Mouse (Mus musculus): ENCODE data around the gene Tnnt3.

Gene Tnnt3

DNA sequence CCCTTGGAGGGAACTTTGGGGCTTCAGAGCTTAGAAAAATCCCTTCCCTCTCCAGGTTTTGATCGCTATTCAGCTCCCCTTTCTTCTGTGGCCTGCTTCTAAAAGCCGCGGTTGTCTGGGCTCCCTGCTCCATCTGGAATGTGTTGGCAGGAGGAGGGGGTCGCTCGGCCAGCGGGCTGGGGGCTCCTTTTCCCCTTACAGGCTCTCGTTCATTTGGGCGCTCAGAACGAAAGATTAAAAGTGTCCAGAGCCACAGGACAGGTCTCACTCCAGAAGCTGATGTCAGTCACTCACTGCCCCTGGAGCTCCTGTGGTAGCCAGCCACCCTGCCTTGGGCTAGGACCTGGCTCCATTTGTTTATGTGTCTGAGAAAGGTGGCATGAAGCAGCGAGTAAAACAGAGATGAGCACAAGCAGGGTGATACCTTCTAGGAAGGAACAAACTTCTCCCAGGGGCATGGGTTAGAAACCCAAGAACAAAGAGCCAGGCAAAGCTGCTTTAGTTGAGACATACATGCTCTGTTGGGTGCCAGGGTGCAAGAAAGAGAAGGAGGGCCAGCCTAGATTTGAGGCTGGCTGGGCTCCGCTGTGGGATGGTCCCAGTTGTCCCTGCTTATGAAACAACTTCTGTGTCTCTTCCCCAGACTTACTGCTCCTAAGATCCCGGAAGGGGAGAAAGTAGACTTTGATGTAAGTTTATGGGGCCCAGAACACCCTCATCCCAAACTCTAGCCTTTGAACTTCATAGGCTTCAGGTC is 11.6 kb downstream of the Tnnt3 start:
- no peak for DNase-seq

GRCm38 (mm10) chr7:142514048-142514447 is 15.4 kb downstream of the Tnnt3 start:
- no peak for DNase-seq

- no peak for DNase-seq
Observed at GRCm38 (mm10) chr7:142516221-142516978, 17.8 kb downstream of the Tnnt3 start.

- DNase-seq: no peak
Observed at GRCm38 (mm10) chr7:142517531-142517930, 18.9 kb downstream of the Tnnt3 start.

DNA sequence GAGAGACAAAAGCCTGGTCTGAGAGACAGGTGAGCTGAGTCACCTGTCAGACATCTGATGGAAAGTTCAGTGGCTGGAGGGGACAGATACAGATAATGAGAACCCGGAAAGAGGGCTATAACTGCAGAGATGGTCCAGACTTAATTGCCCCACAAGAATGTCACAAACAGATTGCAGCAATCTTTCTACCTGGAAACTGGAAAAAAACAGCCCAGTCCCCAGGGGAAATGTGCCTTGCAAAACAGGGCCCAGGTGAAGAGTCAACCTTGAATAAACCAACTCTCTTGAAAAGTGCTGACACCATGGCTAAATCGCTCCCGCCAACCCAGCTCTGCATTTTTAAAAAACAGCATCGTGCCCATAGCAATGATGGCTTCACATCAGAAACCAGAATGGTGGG is 21.7 kb downstream of the Tnnt3 start:
- DNase-seq: no peak

- DNase-seq: no peak
Observed at GRCm38 (mm10) chr7:142522352-142522751, 23.7 kb downstream of the Tnnt3 start.

- no peak for DNase-seq
Observed at GRCm38 (mm10) chr7:142523200-142523990, 24.8 kb downstream of the Tnnt3 start.

DNA sequence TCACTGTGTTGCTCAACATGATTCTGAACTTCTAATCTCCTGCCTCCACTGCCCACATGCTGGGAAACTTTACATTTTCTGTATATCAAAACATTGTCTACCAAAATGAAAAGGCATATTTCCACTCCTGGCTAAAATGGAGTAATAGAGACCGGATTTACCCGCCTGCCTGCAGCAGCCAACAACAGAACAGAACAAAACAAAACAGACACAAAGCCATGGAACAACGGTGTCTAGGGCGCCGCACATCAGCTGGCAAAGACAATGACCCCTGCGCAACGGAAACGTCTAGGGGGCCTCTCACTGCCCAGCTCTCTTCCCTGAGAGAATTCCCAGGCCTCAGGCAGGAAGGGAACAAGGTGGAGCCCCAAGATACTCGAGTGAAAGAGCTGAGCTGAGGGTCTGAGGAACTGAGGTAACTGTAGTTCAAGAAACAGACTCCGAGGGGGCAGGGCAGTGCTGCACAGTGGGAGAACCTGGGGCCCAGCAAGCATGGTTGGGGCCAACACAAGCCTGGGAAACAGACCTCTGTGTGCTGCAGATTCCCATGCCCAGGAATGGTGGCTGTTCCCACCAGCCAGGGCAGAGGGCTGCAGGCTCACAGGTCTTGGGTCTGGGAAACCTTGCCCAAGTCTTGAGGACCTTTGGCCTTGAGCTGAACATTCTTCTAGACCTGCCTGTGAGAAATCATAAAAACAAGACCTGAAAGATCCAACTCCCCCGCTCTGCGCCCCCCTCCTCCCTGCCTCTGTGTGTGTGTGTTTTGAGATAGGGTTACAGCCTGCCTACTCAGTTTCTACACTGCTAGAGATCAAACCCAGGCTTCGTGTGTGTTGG is 26.9 kb downstream of the Tnnt3 start:
- no peak for DNase-seq

DNA sequence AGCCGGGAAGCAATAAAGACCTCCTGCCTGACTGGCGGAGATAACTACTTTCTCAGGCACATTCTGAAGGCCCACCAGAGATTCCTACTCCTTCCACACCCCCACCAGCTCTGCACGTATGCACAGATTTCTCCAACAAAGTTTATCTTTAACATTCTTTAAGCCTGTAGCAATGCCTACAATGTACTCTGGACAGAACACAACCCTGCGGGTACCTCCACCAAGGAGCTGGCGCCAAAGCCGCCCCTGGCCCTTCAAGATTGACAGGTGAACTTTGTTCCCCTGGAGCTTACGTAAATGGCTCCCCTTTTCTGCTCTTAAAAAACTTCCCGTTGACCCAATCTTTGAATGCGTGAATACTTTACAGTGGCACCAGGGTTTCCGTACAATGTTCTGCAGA is 30.7 kb downstream of the Tnnt3 start:
- peak; percentile 32 for DNase-seq

GRCm38 (mm10) chr7:142531973-142532521 is 33.4 kb downstream of the Tnnt3 start:
- no peak for DNase-seq

GRCm38 (mm10) chr7:142532671-142533058 is 34.0 kb downstream of the Tnnt3 start, which contains the start of gene Mrpl23:
Gene Mrpl23 (plus strand): TSS chr7:142532686.
- no peak for DNase-seq

DNA sequence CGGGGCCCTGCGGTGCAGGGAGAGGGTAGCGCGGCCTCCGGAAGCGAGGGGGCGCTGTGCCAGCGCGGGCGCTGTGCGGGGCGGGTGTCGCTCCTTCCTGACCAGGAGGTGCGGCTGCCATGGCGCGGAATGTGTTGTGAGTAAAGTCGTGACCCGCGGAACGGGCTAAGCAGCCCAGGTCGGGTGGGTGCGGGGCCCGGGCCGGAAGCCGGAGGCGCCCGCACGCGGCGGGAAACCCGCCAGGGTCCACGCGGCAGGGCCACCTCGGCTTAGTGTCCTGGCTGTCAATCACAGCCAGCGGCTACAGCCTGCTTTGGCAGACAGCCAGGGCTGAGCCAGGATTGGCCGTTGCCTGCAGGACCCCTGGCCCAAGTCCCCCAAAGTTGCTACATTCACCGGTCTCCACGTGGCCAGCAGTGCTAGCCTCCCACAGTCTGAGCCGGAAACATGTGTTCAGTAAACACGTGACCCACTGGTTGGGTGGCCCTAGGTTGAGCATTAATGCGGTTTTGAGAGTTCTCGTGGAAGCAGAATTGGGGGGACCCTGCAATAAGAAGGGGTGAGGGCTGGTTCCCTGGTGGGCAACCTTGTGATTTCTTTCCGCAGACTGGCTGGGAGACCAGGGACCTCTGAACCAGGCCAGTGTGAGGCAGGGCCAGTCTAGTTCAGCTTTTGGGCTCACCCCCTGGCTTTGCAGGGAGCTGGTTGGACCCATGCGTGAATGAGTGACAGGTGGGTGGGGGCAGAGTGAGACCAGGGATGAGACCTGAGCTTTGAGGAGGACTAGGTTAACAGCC is 34.6 kb downstream of the Tnnt3 start:
- peak; percentile 81 for DNase-seq

GRCm38 (mm10) chr7:142535116-142535515 is 36.5 kb downstream of the Tnnt3 start:
- DNase-seq: no peak

- no peak for DNase-seq
Observed at GRCm38 (mm10) chr7:142535832-142536231, 37.2 kb downstream of the Tnnt3 start.

DNA sequence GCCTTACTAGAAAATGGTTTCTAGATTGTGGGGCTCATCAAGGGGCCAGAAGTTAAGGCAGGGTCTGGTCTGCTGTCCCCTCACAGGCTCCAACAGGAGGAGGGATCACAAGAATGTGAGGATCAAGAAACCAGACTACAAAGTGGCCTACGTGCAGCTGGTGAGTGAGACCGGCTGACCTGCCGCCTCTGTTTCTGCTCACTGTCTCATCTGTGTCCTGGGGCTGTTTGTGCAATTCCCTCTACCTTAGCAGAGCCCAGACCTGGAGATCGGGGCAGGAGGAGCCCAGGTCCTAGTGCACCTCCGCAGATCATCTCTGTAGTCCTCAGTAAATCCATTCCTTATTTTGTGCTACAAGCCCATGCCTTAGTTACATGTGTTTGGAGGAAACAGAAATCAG is 38.5 kb downstream of the Tnnt3 start:
- DNase-seq: no peak

GRCm38 (mm10) chr7:142537879-142538278 is 39.2 kb downstream of the Tnnt3 start:
- DNase-seq: no peak

DNA sequence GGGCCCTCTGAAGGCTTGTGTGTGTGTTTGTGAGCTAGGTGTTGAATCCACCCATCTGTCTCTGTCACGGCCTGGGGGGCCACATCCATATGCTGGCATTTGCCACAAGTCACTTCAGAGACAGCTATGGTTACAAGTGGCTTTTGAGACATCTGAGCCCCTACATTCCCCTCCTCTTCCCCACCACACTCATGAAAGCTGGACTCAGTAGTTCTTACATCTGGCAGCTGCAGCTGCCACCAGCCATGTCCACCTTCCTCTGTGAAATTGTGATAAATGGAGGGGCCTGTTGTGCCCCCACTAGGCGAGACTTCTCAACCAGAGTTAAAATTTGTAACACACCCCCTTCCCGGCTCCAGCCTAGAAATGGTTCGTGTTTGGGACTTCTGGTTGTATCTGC is 39.7 kb downstream of the Tnnt3 start:
- DNase-seq: no peak

DNA sequence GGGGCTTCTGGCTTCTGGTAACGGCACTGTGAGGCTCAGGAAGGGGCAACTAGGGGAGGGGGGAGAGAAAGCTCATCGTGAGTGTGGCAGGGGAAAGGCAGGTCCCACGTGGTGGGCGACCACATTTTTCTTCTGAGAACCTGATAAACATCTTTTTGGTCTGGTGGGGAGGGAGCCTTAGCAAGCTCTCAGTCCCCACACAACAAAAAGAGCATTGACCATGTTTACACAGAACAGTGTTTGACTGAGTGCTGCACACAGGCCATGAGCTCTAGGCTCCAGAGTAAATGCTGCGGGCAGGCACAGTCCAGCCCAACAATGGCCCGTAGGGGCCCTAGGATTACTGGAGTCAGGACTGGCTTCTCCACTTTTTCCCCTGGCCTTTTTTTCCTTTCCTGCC is 40.1 kb downstream of the Tnnt3 start:
- no peak for DNase-seq

DNA sequence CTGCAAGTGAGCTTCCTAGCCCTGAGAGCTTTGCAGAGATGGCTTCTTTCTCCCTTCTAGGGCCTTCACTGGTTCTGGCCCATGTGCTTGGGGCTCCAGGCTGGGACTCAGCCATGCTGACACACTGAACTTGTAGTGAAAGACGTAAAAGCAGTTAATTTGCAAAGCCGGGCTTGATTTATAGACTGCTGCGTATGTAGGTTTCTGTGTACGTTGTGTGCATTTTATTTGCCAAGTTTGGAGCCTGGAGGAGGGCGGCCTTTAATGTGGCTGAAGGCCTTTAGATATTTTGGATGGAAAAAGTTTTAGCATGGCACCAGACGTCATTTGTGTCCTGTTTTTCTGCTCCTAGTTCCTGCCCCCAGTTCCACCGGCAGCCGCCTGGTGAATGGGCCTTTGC is 41.2 kb downstream of the Tnnt3 start:
- no peak for DNase-seq

GRCm38 (mm10) chr7:142542771-142543303 is 44.2 kb downstream of the Tnnt3 start:
- DNase-seq: no peak

GRCm38 (mm10) chr7:142545967-142546366 is 47.3 kb downstream of the Tnnt3 start:
- no peak for DNase-seq
